Mouse (Mus musculus) R1 (cell line): ENCODE data around the gene Ezr.
"Not testable (repeated sequence)": the region's sequence is repeated elsewhere in the genome, so short reads cannot be mapped to it uniquely, and the experiment has no call there.

ENCODE experiments used
- DNase-seq: peaks from one replicate; pipeline ENCODE4 v3.0.0-alpha.2; 2018; ENCODE audit warnings: low read depth, low spot score

The Ezr gene

GRCm38 (mm10) chr17:6743039-6743575 lies 39.5 kb downstream of the Ezr start:
- peak; percentile 10 for DNase-seq

GRCm38 (mm10) chr17:6742083-6743038 lies 40.2 kb downstream of the Ezr start:
- peak; percentile 14 for DNase-seq

- DNase-seq, result no peak
Observed at GRCm38 (mm10) chr17:6741271-6741670, 41.3 kb downstream of the Ezr start.

- peak; percentile 13 for DNase-seq
Observed at GRCm38 (mm10) chr17:6740331-6741170, 42.0 kb downstream of the Ezr start.

GRCm38 (mm10) chr17:6739756-6740155 lies 42.8 kb downstream of the Ezr start:
- DNase-seq, result no peak

GRCm38 (mm10) chr17:6739266-6739665 lies 43.3 kb downstream of the Ezr start:
- DNase-seq, result peak; percentile 60

GRCm38 (mm10) chr17:6738836-6739235 lies 43.7 kb downstream of the Ezr start:
- no peak for DNase-seq

- no peak for DNase-seq
Observed at GRCm38 (mm10) chr17:6737273-6737997, 45.1 kb downstream of the Ezr start.

GRCm38 (mm10) chr17:6736306-6737272 lies 46.0 kb downstream of the Ezr start:
- DNase-seq, result peak; percentile 90

- no peak for DNase-seq
Observed at GRCm38 (mm10) chr17:6734746-6735441, 47.7 kb downstream of the Ezr start.

- DNase-seq, result no peak
Observed at GRCm38 (mm10) chr17:6733322-6733875, 49.2 kb downstream of the Ezr start.

- no peak for DNase-seq
Observed at GRCm38 (mm10) chr17:6732665-6733064, 49.9 kb downstream of the Ezr start.

GRCm38 (mm10) chr17:6731634-6732033 lies 51.0 kb downstream of the Ezr start:
- DNase-seq, result no peak

GRCm38 (mm10) chr17:6731132-6731531 lies 51.5 kb downstream of the Ezr start:
- DNase-seq, result no peak

GRCm38 (mm10) chr17:6729244-6729742 lies 53.3 kb downstream of the Ezr start:
- no peak for DNase-seq

GRCm38 (mm10) chr17:6727996-6728610 lies 54.5 kb downstream of the Ezr start:
- DNase-seq, result no peak

GRCm38 (mm10) chr17:6713944-6714343 lies 68.6 kb downstream of the Ezr start:
- DNase-seq, result not testable (repeated sequence)

- DNase-seq, result not testable (repeated sequence)
Observed at GRCm38 (mm10) chr17:6713483-6713882, 69.1 kb downstream of the Ezr start.

GRCm38 (mm10) chr17:6708194-6708593 lies 74.4 kb downstream of the Ezr start:
- DNase-seq, result not testable (repeated sequence)
